Comparison of ENCODE assay signal across 8 mouse cellular contexts in genomic region chr12:80273020-80273686, GRCm38 (mm10). TPM values are rescaled to one million over a fixed set of nuclear protein-coding genes. Genes with fewer than 3 reads are reported as not detected.
A peak's percentile ranks its signal among the peaks of the same experiment; 100 is the strongest.
DNase-seq lines count a peak whose midpoint lies in the region; ATAC-seq and TF ChIP-seq lines count a peak whose summit lies in the region.

No protein-coding gene starts in this region.

- H3K9me3 ChIP-seq in embryonic facial prominence, embryonic 12.5 days = no peaks in the 10 kb centered on the region
- no peaks in the 10 kb centered on the region for H3K9me3 ChIP-seq in limb, embryonic 14.5 days (ENCODE audit: control insufficient read depth, low read length)
- no peaks in the 10 kb centered on the region for H3K9me3 ChIP-seq in midbrain, embryonic 15.5 days

- H3K4me3 ChIP-seq in embryonic facial prominence, embryonic 12.5 days = 0 out of 2 replicates have a peak overlapping the region, but pooled peaks have one; percentile 8
- H3K4me3 ChIP-seq in limb, embryonic 14.5 days (replicated peaks; ENCODE audit: low read length) = no peak overlapping the region; the same call in 1 of the 2 replicates
- peak overlapping the region; percentile 20 for H3K4me3 ChIP-seq in midbrain, embryonic 15.5 days

- no peaks in the 10 kb centered on the region for H3K36me3 ChIP-seq in embryonic facial prominence, embryonic 12.5 days
- H3K36me3 ChIP-seq in limb, embryonic 14.5 days (ENCODE audit: control insufficient read depth, insufficient read depth, low read length) = no peaks in the 10 kb centered on the region
- no peaks in the 10 kb centered on the region for H3K36me3 ChIP-seq in midbrain, embryonic 15.5 days (replicated peaks)

- no peak for TF ChIP-seq POLR2A in limb, embryonic 14.5 days (IDR thresholded peaks at IDR 0.05; ENCODE audit: borderline replicate concordance, extremely low read depth, insufficient read depth, insufficient read length)

- DNase-seq in CD4-positive helper T cell, adult 2 months (ENCODE audit: low read depth, low spot score) = peak; percentile 83
- DNase-seq in ES-CJ7 (ENCODE audit: low read depth, low spot score) = peak; percentile 96
- peak; percentile 69 for DNase-seq in kidney, adult 18-20 months
- DNase-seq in limb, embryonic 14.5 days (ENCODE audit: low spot score) = peak; percentile 47
- DNase-seq in thymus, postnatal 4 days = peak; percentile 83
- DNase-seq in heart, postnatal 14 days = no peak

- H3K9ac ChIP-seq in embryonic facial prominence, embryonic 12.5 days = no peak overlapping the region
- no peak overlapping the region for H3K9ac ChIP-seq in limb, embryonic 14.5 days (ENCODE audit: low read depth, low read length, severe bottlenecking)
- H3K9ac ChIP-seq in midbrain, embryonic 15.5 days = no peak overlapping the region

- H3K27ac ChIP-seq in embryonic facial prominence, embryonic 12.5 days = peak overlapping the region; percentile 42; the same call in 1 of the 2 replicates
- H3K27ac ChIP-seq in limb, embryonic 14.5 days (replicated peaks; ENCODE audit: low read depth, low read length) = no peak overlapping the region
- H3K27ac ChIP-seq in midbrain, embryonic 15.5 days = peak overlapping the region; percentile 53

- H3K4me2 ChIP-seq in embryonic facial prominence, embryonic 12.5 days (replicated peaks) = peak overlapping the region; percentile 33
- peak overlapping the region; percentile 36 for H3K4me2 ChIP-seq in limb, embryonic 14.5 days (replicated peaks; ENCODE audit: low read depth, low read length, severe bottlenecking)
- H3K4me2 ChIP-seq in midbrain, embryonic 15.5 days = peak overlapping the region; percentile 40

- ATAC-seq in embryonic facial prominence, embryonic 12.5 days (ENCODE audit: insufficient number of reproducible peaks, insufficient read depth, low FRiP score, low TSS enrichment) = peak; percentile 41; the same call in 1 of the 2 replicates
- peak; percentile 73 for ATAC-seq in limb, embryonic 14.5 days (ENCODE audit: low FRiP score, low read depth)
- peak; percentile 91 for ATAC-seq in midbrain, embryonic 15.5 days (replicated peaks)

- no peaks in the 10 kb centered on the region for H3K27me3 ChIP-seq in embryonic facial prominence, embryonic 12.5 days
- H3K27me3 ChIP-seq in limb, embryonic 14.5 days (ENCODE audit: control insufficient read depth, insufficient read depth, low read length) = no peaks in the 10 kb centered on the region
- H3K27me3 ChIP-seq in midbrain, embryonic 15.5 days (replicated peaks) = no peaks in the 10 kb centered on the region

- intact Hi-C loops in heart, postnatal 14 days (cut with DNase I) = no loop called here

- H3K4me1 ChIP-seq in embryonic facial prominence, embryonic 12.5 days = peaks cover 6% of the 10 kb centered on the region
- peaks cover 5% of the 10 kb centered on the region; the same call in 1 of the 2 replicates for H3K4me1 ChIP-seq in limb, embryonic 14.5 days (ENCODE audit: control insufficient read depth, insufficient read depth, low read length)
- no peaks in the 10 kb centered on the region; the same call in 1 of the 2 replicates for H3K4me1 ChIP-seq in midbrain, embryonic 15.5 days

- WGBS in embryonic facial prominence, embryonic 12.5 days = 15% methylated on average over 10 of the region's 10 CpGs
- WGBS in limb, embryonic 14.5 days = 17% methylated on average over 10 of the region's 10 CpGs
- WGBS in midbrain, embryonic 15.5 days = 16% methylated on average over 10 of the region's 10 CpGs

RNA-seq across cellular contexts. Expression of gene Actn1, which starts 13.0 kb away (rescaled TPM):
- polyA plus RNA-seq in embryonic facial prominence, embryonic 12.5 days (2016; fragmentation: Nextera tagmentation; extraction: Ambion mirVana) = 43.0 and 46.5 TPM in 2 replicates
- polyA plus RNA-seq in limb, embryonic 14.5 days (2012; rRNA removed) = 92.3 and 95.9 TPM in 2 replicates
- polyA plus RNA-seq in limb, embryonic 14.5 days (2014; fragmentation: Nextera tagmentation; extraction: Ambion mirVana) = 35.8 and 39.1 TPM in 2 replicates
- 6.9 and 7.7 TPM in 2 replicates for polyA plus RNA-seq in midbrain, embryonic 15.5 days (2015; fragmentation: Nextera tagmentation; extraction: Ambion mirVana)
- total RNA-seq in heart, postnatal 14 days (2021) = 10 to 100 TPM; 49.7 to 51.0 TPM

Comparison
In these comparisons a context has a peak if more than half of its experiments do, and no peak if none do; other contexts are left out.
1. DNase-seq: peak in CD4-positive helper T cell, adult 2 months (single experiment), ES-CJ7 (single experiment), kidney, adult 18-20 months (single experiment), limb, embryonic 14.5 days (single experiment) and thymus, postnatal 4 days (single experiment); none in heart, postnatal 14 days (0 of 2).
2. ATAC-seq: peak in every context shown above with its lines; median percentile 91 in midbrain, embryonic 15.5 days; 73 in limb, embryonic 14.5 days; 41 in embryonic facial prominence, embryonic 12.5 days.
3. Peak in every context shown above with its lines, with median percentiles within 50 percentile points of each other: H3K4me2 ChIP-seq.